Mouse (Mus musculus): Measurements from ENCODE around the gene Aup1. TPM values are rescaled to one million over a fixed set of nuclear protein-coding genes. Genes with fewer than 3 reads are reported as not detected.

Aup1 gene
- total and polyA plus RNA-seq, 3 experiments: 259 to 500 TPM; not detected in 1

DNA sequence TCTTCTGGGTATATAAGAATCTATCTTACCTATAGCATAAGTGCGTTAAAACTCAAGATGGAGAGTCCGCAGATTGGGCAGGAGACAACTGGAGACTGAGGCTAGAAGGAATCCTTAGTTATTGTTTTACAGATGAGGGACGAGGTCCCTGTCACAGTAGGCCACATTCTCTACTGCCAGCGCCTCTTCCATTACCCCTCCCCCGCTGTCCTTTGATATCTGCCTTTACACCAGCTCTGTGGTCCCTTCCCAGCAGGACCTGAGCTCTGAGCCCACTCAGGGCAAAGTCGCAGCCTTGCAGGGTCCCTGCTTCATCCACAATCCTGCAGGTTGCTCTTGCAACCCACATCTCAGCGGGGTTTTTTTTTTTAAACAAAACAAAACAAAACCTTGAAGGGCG is 13.9 kb downstream of the Aup1 start:
- no peak for TF ChIP-seq MXI1 (IDR thresholded peaks at IDR 0.05; ENCODE audit: low read depth, low read length)
- TF ChIP-seq NRF1 (IDR thresholded peaks at IDR 0.05; ENCODE audit: insufficient read depth, low read depth, low read length, poor library complexity, severe bottlenecking): no peak
- no peak for TF ChIP-seq SMC3 (IDR thresholded peaks at IDR 0.05; ENCODE audit: low read depth, low read length)
- TF ChIP-seq MYB (IDR thresholded peaks at IDR 0.05; ENCODE audit: low read depth, low read length): no peak
- no peak for TF ChIP-seq MYC (IDR thresholded peaks at IDR 0.05; ENCODE audit: low read depth, low read length)
- TF ChIP-seq E2F4 (IDR thresholded peaks at IDR 0.05; ENCODE audit: borderline replicate concordance, low read depth, low read length): no peak
- no peak for TF ChIP-seq POLR2A (IDR thresholded peaks at IDR 0.05; ENCODE audit: control insufficient read depth in 1 of 2, insufficient read depth in 1 of 2, low read depth in 1 of 2, low read length in 2 of 2, poor library complexity in 1 of 2)
- TF ChIP-seq EP300 (IDR thresholded peaks at IDR 0.05; ENCODE audit: low read depth in 1 of 2, low read length in 2 of 2): no peak
- TF ChIP-seq MAX (IDR thresholded peaks at IDR 0.05; ENCODE audit: low read length): no peak
- TF ChIP-seq TBP (IDR thresholded peaks at IDR 0.05; ENCODE audit: low read depth, low read length): no peak
- no peak for TF ChIP-seq MAZ (IDR thresholded peaks at IDR 0.05; ENCODE audit: low read depth, low read length)
- TF ChIP-seq UBTF (IDR thresholded peaks at IDR 0.05; ENCODE audit: borderline replicate concordance, insufficient read depth, low read depth, low read length): no peak
- Histone ChIP-seq H3K36me3 (ENCODE audit: control insufficient read depth in 1 of 2, insufficient read depth in 2 of 2, low read length in 2 of 2) (no peaks in the 10 kb centered on the region), H3K4me1 (ENCODE audit: control insufficient read depth in 1 of 2, insufficient read depth in 2 of 2, low read length in 2 of 2) (no peaks in the 10 kb centered on the region), H3K9ac (ENCODE audit: control insufficient read depth, low read depth, low read length, poor library complexity, severe bottlenecking) (no peak overlapping the region), H3K27ac (ENCODE audit: control insufficient read depth, low read depth, low read length) (no peak overlapping the region), H3K9me3 (replicated peaks; ENCODE audit: insufficient read depth, low read length) (no peaks in the 10 kb centered on the region), H3K79me2 (ENCODE audit: control insufficient read depth, insufficient read depth, low read length, poor library complexity) (no peaks in the 10 kb centered on the region), H3K4me3 (ENCODE audit: control insufficient read depth in 1 of 2, insufficient read depth in 1 of 2, low read depth in 2 of 2, low read length in 2 of 2) (no peak overlapping the region), H3K27me3 (ENCODE audit: control insufficient read depth in 1 of 2, insufficient read depth in 2 of 2, low read length in 2 of 2) (no peaks in the 10 kb centered on the region)
- no peak for DNase-seq (ENCODE audit: low read depth, low spot score)

- Histone ChIP-seq H3K27me3 (ENCODE audit: control insufficient read depth in 1 of 2, insufficient read depth in 2 of 2, low read length in 2 of 2) (no peaks in the 10 kb centered on the region), H3K36me3 (ENCODE audit: control insufficient read depth in 1 of 2, insufficient read depth in 2 of 2, low read length in 2 of 2) (no peaks in the 10 kb centered on the region), H3K27ac (ENCODE audit: control insufficient read depth, low read depth, low read length) (no peak overlapping the region), H3K79me2 (ENCODE audit: control insufficient read depth, insufficient read depth, low read length, poor library complexity) (no peaks in the 10 kb centered on the region), H3K9me3 (replicated peaks; ENCODE audit: insufficient read depth, low read length) (no peaks in the 10 kb centered on the region), H3K4me1 (ENCODE audit: control insufficient read depth in 1 of 2, insufficient read depth in 2 of 2, low read length in 2 of 2) (no peaks in the 10 kb centered on the region), H3K4me3 (ENCODE audit: control insufficient read depth in 1 of 2, insufficient read depth in 1 of 2, low read depth in 2 of 2, low read length in 2 of 2) (no peak overlapping the region), H3K9ac (ENCODE audit: control insufficient read depth, low read depth, low read length, poor library complexity, severe bottlenecking) (no peak overlapping the region)
- TF ChIP-seq TAL1 (IDR thresholded peaks at IDR 0.05; ENCODE audit: low read length): no peak
- no peak for TF ChIP-seq ELF1 (IDR thresholded peaks at IDR 0.05; ENCODE audit: low read depth, low read length)
- TF ChIP-seq MEF2A (IDR thresholded peaks at IDR 0.05; ENCODE audit: extremely low read depth, insufficient replicate concordance, low read depth, low read length, poor library complexity, severe bottlenecking): no peak
- TF ChIP-seq MAFK (IDR thresholded peaks at IDR 0.05; ENCODE audit: borderline replicate concordance, low read depth, low read length): no peak
- TF ChIP-seq CTCF (IDR thresholded peaks at IDR 0.05 in 2 of 3, conservative IDR thresholded peaks at IDR 0.05 in 1 of 3; ENCODE audit: control insufficient read depth in 1 of 3, insufficient read depth in 1 of 3, low read depth in 2 of 3, low read length in 3 of 3, poor library complexity in 1 of 3, severe bottlenecking in 1 of 3): no peak
- no peak for TF ChIP-seq MXI1 (IDR thresholded peaks at IDR 0.05; ENCODE audit: low read depth, low read length)
- no peak for DNase-seq (ENCODE audit: low read depth, low spot score)
These were observed 14.6 kb downstream of the Aup1 start for GRCm38 (mm10) chr6:83068706-83069487.
